Comparison of ENCODE assay signal across 7 mouse cellular contexts in genomic region chr4:138453097-138453752, GRCm38 (mm10). TPM values are rescaled to one million over a fixed set of nuclear protein-coding genes. Genes with fewer than 3 reads are reported as not detected.
DNase-seq lines count a peak whose midpoint lies in the region; ATAC-seq lines count a peak whose summit lies in the region.

No protein-coding gene starts in this region.

- H3K27me3 ChIP-seq in forebrain, embryonic 14.5 days (replicated peaks; ENCODE audit: control insufficient read depth, insufficient read depth, low read length) = peaks cover 6% of the 10 kb centered on the region; the same call in 1 of the 2 replicates
- H3K27me3 ChIP-seq in limb, embryonic 10.5 days (ENCODE audit: low read depth, poor library complexity, severe bottlenecking) = peaks cover 90% of the 10 kb centered on the region
- H3K27me3 ChIP-seq in neural tube, embryonic 15.5 days (replicated peaks) = no peaks in the 10 kb centered on the region

- peak overlapping the region; percentile 87 for H3K9ac ChIP-seq in forebrain, embryonic 14.5 days (ENCODE audit: low read length)
- H3K9ac ChIP-seq in neural tube, embryonic 15.5 days (replicated peaks) = peak overlapping the region; percentile 97

- peak overlapping the region; percentile 76 for H3K4me3 ChIP-seq in forebrain, embryonic 14.5 days (ENCODE audit: low read depth, low read length)
- peak overlapping the region; percentile 90 for H3K4me3 ChIP-seq in limb, embryonic 10.5 days
- H3K4me3 ChIP-seq in neural tube, embryonic 15.5 days (replicated peaks) = peak overlapping the region; percentile 85

- peak; percentile 24; the same call in 1 of the 2 replicates for ATAC-seq in forebrain, embryonic 14.5 days
- ATAC-seq in neural tube, embryonic 15.5 days (ENCODE audit: low FRiP score) = no peak

- H3K4me1 ChIP-seq in forebrain, embryonic 14.5 days (ENCODE audit: control insufficient read depth, insufficient read depth, low read length) = peaks cover 18% of the 10 kb centered on the region
- H3K4me1 ChIP-seq in limb, embryonic 10.5 days = peaks cover 44% of the 10 kb centered on the region
- H3K4me1 ChIP-seq in neural tube, embryonic 15.5 days = peaks cover 54% of the 10 kb centered on the region

- WGBS in forebrain, embryonic 14.5 days = 5% methylated on average over 19 of the region's 19 CpGs
- WGBS in limb, embryonic 10.5 days = 4% methylated on average over 19 of the region's 19 CpGs
- WGBS in neural tube, embryonic 15.5 days = 5% methylated on average over 19 of the region's 19 CpGs

- H3K27ac ChIP-seq in forebrain, embryonic 14.5 days (ENCODE audit: low read depth, low read length) = peak overlapping the region; percentile 91
- H3K27ac ChIP-seq in limb, embryonic 10.5 days = peak overlapping the region; percentile 89
- H3K27ac ChIP-seq in neural tube, embryonic 15.5 days (replicated peaks) = peak overlapping the region; percentile 97

- H3K36me3 ChIP-seq in forebrain, embryonic 14.5 days (ENCODE audit: control insufficient read depth, insufficient read depth, low read length) = no peaks in the 10 kb centered on the region
- no peaks in the 10 kb centered on the region for H3K36me3 ChIP-seq in limb, embryonic 10.5 days
- no peaks in the 10 kb centered on the region for H3K36me3 ChIP-seq in neural tube, embryonic 15.5 days

- peak overlapping the region; percentile 87 for H3K4me2 ChIP-seq in forebrain, embryonic 14.5 days (ENCODE audit: low read length)
- peak overlapping the region; percentile 77 for H3K4me2 ChIP-seq in neural tube, embryonic 15.5 days

- DNase-seq in ES-CJ7 (ENCODE audit: low read depth, low spot score) (peak; percentile 85), MN1 (ENCODE audit: low spot score) (peak; percentile 77)
- peak; percentile 44 for DNase-seq in forebrain, embryonic 14.5 days (ENCODE audit: low spot score)
- DNase-seq in limb, embryonic 10.5 days (ENCODE audit: low spot score) = peak; percentile 73
- no peak for DNase-seq in layer of hippocampus, adult 11-12 months (ENCODE audit: low spot score)
- no peak for DNase-seq in adrenal gland, adult (ENCODE audit: inconsistent age in 2 of 2, low spot score in 1 of 2)

- H3K9me3 ChIP-seq in forebrain, embryonic 14.5 days (replicated peaks; ENCODE audit: control insufficient read depth, low read length) = no peaks in the 10 kb centered on the region
- H3K9me3 ChIP-seq in limb, embryonic 10.5 days (replicated peaks) = no peaks in the 10 kb centered on the region
- H3K9me3 ChIP-seq in neural tube, embryonic 15.5 days (replicated peaks) = no peaks in the 10 kb centered on the region

RNA-seq across cellular contexts. Expression of gene Camk2n1, which starts 0.9 kb away (rescaled TPM):
- 7.5 and 7.8 TPM in 2 replicates for polyA plus RNA-seq in forebrain, embryonic 14.5 days (2014; fragmentation: Nextera tagmentation; extraction: Ambion mirVana)
- polyA plus RNA-seq in limb, embryonic 10.5 days (2016; fragmentation: Nextera tagmentation; extraction: Ambion mirVana) = 0.55 and 0.60 TPM in 2 replicates
- polyA plus RNA-seq in neural tube, embryonic 15.5 days (2015; fragmentation: Nextera tagmentation; extraction: Ambion mirVana) = 18.9 and 23.1 TPM in 2 replicates

RNA-seq across cellular contexts. Expression of gene Mul1, which starts 18.8 kb away (rescaled TPM):
- 16.2 and 21.9 TPM in 2 replicates for polyA plus RNA-seq in forebrain, embryonic 14.5 days (2014; fragmentation: Nextera tagmentation; extraction: Ambion mirVana)
- polyA plus RNA-seq in limb, embryonic 10.5 days (2016; fragmentation: Nextera tagmentation; extraction: Ambion mirVana) = 20.7 and 21.9 TPM in 2 replicates
- polyA plus RNA-seq in neural tube, embryonic 15.5 days (2015; fragmentation: Nextera tagmentation; extraction: Ambion mirVana) = 20.0 and 21.8 TPM in 2 replicates

RNA-seq across cellular contexts. Expression of gene Fam43b, which starts 56.9 kb away (rescaled TPM):
- polyA plus RNA-seq in forebrain, embryonic 14.5 days (2014; fragmentation: Nextera tagmentation; extraction: Ambion mirVana) = 1.8 and 4.8 TPM in 2 replicates
- polyA plus RNA-seq in limb, embryonic 10.5 days (2016; fragmentation: Nextera tagmentation; extraction: Ambion mirVana) = not detected in 2 replicates
- polyA plus RNA-seq in neural tube, embryonic 15.5 days (2015; fragmentation: Nextera tagmentation; extraction: Ambion mirVana) = 13.9 and 14.3 TPM in 2 replicates

Comparison
In these comparisons a context has a peak if more than half of its experiments do, and no peak if none do; other contexts are left out.
1. DNase-seq: peak in ES-CJ7 (single experiment), MN1 (single experiment), forebrain, embryonic 14.5 days (single experiment) and limb, embryonic 10.5 days (single experiment); none in layer of hippocampus, adult 11-12 months (single experiment) and adrenal gland, adult (0 of 2).
2. Peak in every context shown above with its lines, with median percentiles within 50 percentile points of each other: H3K27ac ChIP-seq and H3K4me3 ChIP-seq.